Mouse (Mus musculus) CH12.LX (cell line): ENCODE measurements around the gene Pam16. TPM values are rescaled to one million over a fixed set of nuclear protein-coding genes. Genes with fewer than 3 reads are reported as not detected.

ENCODE experiments used
- DNase-seq: peaks from one replicate; pipeline ENCODE4 v3.0.0-alpha.2; 2013; ENCODE audit errors: extremely low read depth
- H3K27ac ChIP-seq: 2 replicates; pipeline ENCODE4 v1.5.1; 2012; ENCODE audit warnings: low read depth, mild to moderate bottlenecking, control low read depth, moderate library complexity; ENCODE audit not compliant: insufficient read depth
- H3K27me3 ChIP-seq: replicated peaks from 2 replicates; pipeline ENCODE3; 2012; ENCODE audit warnings: inconsistent platforms
- H3K36me3 ChIP-seq, 2 experiments: replicated peaks in 1 of 2; 2 replicates each; pipeline versions ENCODE3 to v1.6.1; 2012; ENCODE audit warnings: inconsistent platforms in 1 of 2, low read length in 1 of 2, mild to moderate bottlenecking in 1 of 2, mixed read lengths in 1 of 2, moderate library complexity in 1 of 2; ENCODE audit not compliant: control insufficient read depth in 1 of 2, insufficient read depth in 1 of 2
- H3K4me1 ChIP-seq, 2 experiments: 2 replicates each; pipeline ENCODE4 v1.6.1; 2012; ENCODE audit warnings: inconsistent platforms in 1 of 2, moderate library complexity in 1 of 2; ENCODE audit not compliant: insufficient read depth in 2 of 2, control insufficient read depth in 1 of 2
- H3K4me2 ChIP-seq: 2 replicates; pipeline ENCODE4 v1.6.1; 2012; ENCODE audit warnings: low read depth, mild to moderate bottlenecking, control low read depth; ENCODE audit not compliant: poor library complexity, insufficient read depth, severe bottlenecking
- H3K4me3 ChIP-seq, 3 experiments: fragments of 150-350 bp in 1 of 3; sonication (generic) in 1 of 3; replicated peaks in 1 of 3; 2 replicates each; pipeline versions ENCODE3 to v1.5.1; 2011 to 2012; ENCODE audit warnings: low read depth in 2 of 3, low read length in 2 of 3, mild to moderate bottlenecking in 2 of 3, moderate library complexity in 2 of 3, control low read depth in 1 of 3, improper control_type of control experiment in 1 of 3, inconsistent platforms in 1 of 3, mixed read lengths in 1 of 3; ENCODE audit not compliant: poor library complexity in 1 of 3
- H3K79me2 ChIP-seq: replicated peaks from 2 replicates; pipeline ENCODE4 v1.6.1; 2012; ENCODE audit warnings: mild to moderate bottlenecking, moderate library complexity; ENCODE audit not compliant: control insufficient read depth, poor library complexity, insufficient read depth, severe bottlenecking; ENCODE audit errors: extremely low read depth
- H3K9ac ChIP-seq: 2 replicates; pipeline ENCODE4 v1.6.1; 2012; ENCODE audit warnings: low read depth, mild to moderate bottlenecking, control low read depth, moderate library complexity; ENCODE audit not compliant: insufficient read depth
- H3K9me3 ChIP-seq: replicated peaks from 2 replicates; pipeline ENCODE3; 2012; ENCODE audit warnings: low read length, inconsistent platforms, mixed read lengths
- BHLHE40 ChIP-seq: IDR thresholded peaks from 2 replicates; pipeline ENCODE4 v1.6.1; 2011; ENCODE audit warnings: mild to moderate bottlenecking, low read depth, low read length, improper control_type of control experiment
- CTCF ChIP-seq, 2 experiments: IDR thresholded peaks in 1 of 2; conservative IDR thresholded peaks in 1 of 2; 2 replicates each; pipeline ENCODE4 v1.5.1; 2011 to 2012; ENCODE audit warnings: low read depth in 2 of 2, low read length in 2 of 2, improper control_type of control experiment in 1 of 2, inconsistent platforms in 1 of 2, mild to moderate bottlenecking in 1 of 2, moderate library complexity in 1 of 2
- E2F4 ChIP-seq: IDR thresholded peaks from 2 replicates; pipeline ENCODE4 v1.6.1; 2011; ENCODE audit warnings: low read depth, low read length, improper control_type of control experiment; ENCODE audit not compliant: insufficient replicate concordance
- JUND ChIP-seq: conservative IDR thresholded peaks from 2 replicates; pipeline ENCODE4 v1.6.1; 2011; ENCODE audit warnings: low read depth, low read length, improper control_type of control experiment
- KAT2A ChIP-seq: IDR thresholded peaks from 2 replicates; pipeline ENCODE4 v1.6.1; 2012; ENCODE audit warnings: low read length, improper control_type of control experiment, inconsistent platforms; ENCODE audit not compliant: insufficient replicate concordance
- MAX ChIP-seq: IDR thresholded peaks from 2 replicates; pipeline ENCODE4 v1.6.1; 2011; ENCODE audit warnings: low read length, improper control_type of control experiment
- MAZ ChIP-seq: IDR thresholded peaks from 2 replicates; pipeline ENCODE4 v1.6.1; 2012; ENCODE audit warnings: low read depth, mild to moderate bottlenecking, inconsistent platforms, low read length, improper control_type of control experiment, moderate library complexity
- MXI1 ChIP-seq: IDR thresholded peaks from 2 replicates; pipeline ENCODE4 v1.6.1; 2011; ENCODE audit warnings: mild to moderate bottlenecking, low read depth, low read length, improper control_type of control experiment
- NELFE ChIP-seq: IDR thresholded peaks from 2 replicates; pipeline ENCODE4 v1.6.1; 2011; ENCODE audit warnings: low read depth, low read length, improper control_type of control experiment
- PAX5 ChIP-seq: IDR thresholded peaks from 2 replicates; pipeline ENCODE4 v1.6.1; 2012; ENCODE audit warnings: low read length, inconsistent platforms, mixed read lengths
- POLR2A ChIP-seq: IDR thresholded peaks from 2 replicates; pipeline ENCODE4 v1.6.1; 2011; ENCODE audit warnings: low read depth, mild to moderate bottlenecking, improper control_type of control experiment, low read length
- POLR2AphosphoS2 ChIP-seq: IDR thresholded peaks from 2 replicates; pipeline ENCODE4 v1.6.1; 2011; ENCODE audit warnings: low read depth, low read length, improper control_type of control experiment
- RCOR1 ChIP-seq: conservative IDR thresholded peaks from 2 replicates; pipeline ENCODE4 v1.6.1; 2012; ENCODE audit warnings: low read depth, mild to moderate bottlenecking, inconsistent platforms, low read length, improper control_type of control experiment
- TBP ChIP-seq: conservative IDR thresholded peaks from 2 replicates; pipeline ENCODE4 v1.6.1; 2011; ENCODE audit warnings: low read depth, low read length, improper control_type of control experiment
- USF1 ChIP-seq: IDR thresholded peaks from 2 replicates; pipeline ENCODE4 v1.6.1; 2014; ENCODE audit warnings: low read depth, mild to moderate bottlenecking, inconsistent platforms, low read length, improper control_type of control experiment
- USF2 ChIP-seq: conservative IDR thresholded peaks from 2 replicates; pipeline ENCODE4 v1.6.1; 2011; ENCODE audit warnings: low read depth, low read length, improper control_type of control experiment
- ZC3H11A ChIP-seq: IDR thresholded peaks from 2 replicates; pipeline ENCODE4 v1.6.1; 2012; ENCODE audit warnings: low read depth, mild to moderate bottlenecking, inconsistent platforms, low read length, improper control_type of control experiment
- ZKSCAN1 ChIP-seq: IDR thresholded peaks from 2 replicates; pipeline ENCODE4 v1.6.1; 2012; ENCODE audit warnings: low read depth, inconsistent platforms, low read length, improper control_type of control experiment, borderline replicate concordance
- dilution Hi-C: fragments of 300-500 bp; cut with MboI; formaldehyde crosslinking; loops from 2 replicates; pipeline ENCODE4 v1.14.3; 2020; ENCODE audit warnings: low sequenced_read_pairs; ENCODE audit not compliant: extremely low pct_unique_long_range_greater_than_20kb, extremely low pct_ligation_motif_present
- in situ Hi-C: fragments of 300-500 bp; cut with MboI; formaldehyde crosslinking; loops from 3 replicates; pipeline ENCODE4 v1.14.3; 2019; ENCODE audit warnings: low sequenced_read_pairs, low pct_ligation_motif_present, low pct_unique_long_range_greater_than_20kb, mixed read lengths
- polyA plus RNA-seq: library from polyadenylated mRNA; unstranded; fragments of >175 nt; gene quantifications from 2 replicates; pipeline ENCODE4 v1.2.1, GENCODE M21; 2012; ENCODE audit warnings: low read depth; ENCODE audit not compliant: insufficient read length
- total RNA-seq, 2 experiments: library from RNA; depleted of rRNA; stranded (reverse); fragments of 300-350 nt in 1 of 2; fragments of >200 nt in 1 of 2; gene quantifications; 2 replicates each; pipeline ENCODE4 v1.2.3; 2012 to 2014

Gene Pam16
- total and polyA plus RNA-seq, 3 experiments, result 11.6 to 152 (median 103) TPM

DNA sequence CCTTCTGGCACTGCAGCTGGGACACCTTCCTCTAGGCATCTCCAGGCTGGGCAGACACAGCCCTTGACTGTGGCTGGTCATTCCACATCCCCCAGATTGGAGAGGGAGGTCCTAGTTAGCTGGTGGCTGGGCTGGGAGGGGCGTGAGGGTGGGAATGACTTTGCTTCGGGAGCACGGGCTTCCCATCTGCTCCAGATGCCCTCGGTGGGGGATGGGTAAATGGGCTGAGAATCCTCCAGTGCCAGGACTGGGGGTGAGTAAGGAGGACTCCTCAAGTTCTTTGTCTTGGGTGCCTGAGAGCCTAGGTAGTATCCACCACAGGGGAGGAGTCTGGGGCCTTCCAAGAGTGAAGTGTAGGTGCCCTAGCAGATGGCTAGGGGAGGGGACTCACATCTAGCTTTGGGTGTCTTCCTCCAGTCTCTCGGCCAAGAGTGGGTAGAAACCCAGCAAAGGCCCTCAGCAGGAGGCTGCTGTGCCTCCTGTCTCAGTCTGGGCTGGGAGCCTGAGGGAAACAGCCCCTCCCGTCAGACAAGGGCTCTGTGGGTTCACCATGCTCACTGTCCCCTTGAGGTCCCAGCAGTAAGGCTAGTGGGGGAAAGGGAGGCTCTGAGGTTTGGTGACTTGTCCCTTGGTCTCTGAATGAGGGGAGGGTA, 25.8 kb downstream of the Pam16 start:
- Histone ChIP-seq H3K27me3 (peaks cover 26% of the 10 kb centered on the region), H3K9ac (no peak overlapping the region), H3K4me2 (no peak overlapping the region), H3K27ac (no peak overlapping the region), H3K36me3 (no peaks in the 10 kb centered on the region), H3K9me3 (no peaks in the 10 kb centered on the region), H3K4me1 (peaks cover 14 to 30% of the 10 kb centered on the region in 2 experiments), H3K79me2 (no peaks in the 10 kb centered on the region), H3K4me3 (no peak overlapping the region)
- dilution Hi-C loops, result no loop called here
- no peak for DNase-seq
- TF ChIP-seq KAT2A, result no peak
- no peak for TF ChIP-seq E2F4
- TF ChIP-seq CTCF (conservative IDR thresholded peaks at IDR 0.05 in 1 of 2, IDR thresholded peaks at IDR 0.05 in 1 of 2; ENCODE audit: low read depth in 2 of 2, low read length in 2 of 2), result no peak
- TF ChIP-seq JUND, result no peak
- no peak for TF ChIP-seq PAX5
- no peak for TF ChIP-seq NELFE
- TF ChIP-seq POLR2AphosphoS2, result no peak
- TF ChIP-seq MAX, result no peak
- in situ Hi-C loops, result no loop called here

DNA sequence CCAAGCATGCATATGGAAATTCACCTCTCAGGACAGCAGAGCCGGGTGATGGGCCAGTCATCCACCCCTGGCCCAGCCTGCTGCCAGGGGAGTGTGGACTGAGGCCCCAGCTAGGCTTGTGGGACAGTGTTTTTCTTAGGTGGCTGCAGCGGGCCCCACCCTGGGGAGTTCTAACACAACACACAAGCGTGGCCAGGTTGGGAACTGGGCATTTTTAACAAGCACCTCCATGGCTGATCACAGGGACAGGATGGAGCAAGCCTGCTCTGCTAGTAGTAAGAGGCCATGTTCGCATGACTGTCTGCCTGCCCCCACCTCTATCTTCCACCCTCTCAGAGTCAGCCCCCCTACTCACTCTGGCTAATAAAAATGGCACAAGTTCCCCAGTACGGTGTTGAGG, 26.7 kb downstream of the Pam16 start:
- Histone ChIP-seq H3K4me2 (no peak overlapping the region), H3K36me3 (no peaks in the 10 kb centered on the region), H3K4me1 (peaks cover 17 to 35% of the 10 kb centered on the region in 2 experiments), H3K27ac (no peak overlapping the region), H3K79me2 (no peaks in the 10 kb centered on the region), H3K9ac (no peak overlapping the region), H3K9me3 (no peaks in the 10 kb centered on the region), H3K4me3 (no peak overlapping the region), H3K27me3 (peaks cover 30% of the 10 kb centered on the region)
- dilution Hi-C loops, result no loop called here
- TF ChIP-seq ZKSCAN1 (no peak), TBP (no peak), NELFE (no peak), USF2 (no peak), KAT2A (no peak), ZC3H11A (no peak), POLR2A (no peak), JUND (no peak), MXI1 (no peak), MAZ (no peak), BHLHE40 (no peak), USF1 (no peak), PAX5 (no peak), RCOR1 (no peak)
- DNase-seq, result no peak
- in situ Hi-C loops, result no loop called here
